ENCODE assay signal across 12 mouse cellular contexts in genomic region chr2:130499546-130499945, GRCm38 (mm10). TPM values are rescaled to one million over a fixed set of nuclear protein-coding genes. Genes with fewer than 3 reads are reported as not detected.
DNase-seq lines count a peak whose midpoint lies in the region; ATAC-seq lines count a peak whose summit lies in the region.
"Had no signal": no experiment of that assay in that cellular context is flagged by ENCODE, and none has a peak within 500 bp of the region (broad histone marks: within the 10 kb centered on the region; RNA-seq: fewer than 3 reads in every experiment).

No protein-coding gene starts in this region.

- H3K9me3 ChIP-seq in kidney, embryonic 15.5 days (replicated peaks), result no peaks in the 10 kb centered on the region
- H3K9me3 ChIP-seq: heart, embryonic 10.5 days; hindbrain, embryonic 12.5 days; limb, embryonic 12.5 days had no signal

- H3K4me2 ChIP-seq in kidney, embryonic 15.5 days, result no peak overlapping the region
- H3K4me2 ChIP-seq: hindbrain, embryonic 12.5 days; limb, embryonic 12.5 days had no signal

- 35% methylated on average over 3 of the region's 3 CpGs for WGBS in kidney, embryonic 15.5 days

- no peak overlapping the region for H3K27ac ChIP-seq in kidney, embryonic 15.5 days
- H3K27ac ChIP-seq: heart, embryonic 10.5 days; hindbrain, embryonic 12.5 days; limb, embryonic 12.5 days had no signal

- no peak for ATAC-seq in kidney, embryonic 15.5 days (replicated peaks; ENCODE audit: low FRiP score)

- peaks cover 8% of the 10 kb centered on the region for H3K4me1 ChIP-seq in kidney, embryonic 15.5 days
- H3K4me1 ChIP-seq: limb, embryonic 12.5 days had no signal

- no peak overlapping the region for H3K4me3 ChIP-seq in kidney, embryonic 15.5 days (replicated peaks)
- H3K4me3 ChIP-seq: heart, embryonic 10.5 days; hindbrain, embryonic 12.5 days; limb, embryonic 12.5 days; myocyte had no signal

- peak; percentile 24 to 30 for DNase-seq in kidney, adult 8-10 months
- peak; percentile 23 for DNase-seq in urinary bladder, postnatal 14 days (ENCODE audit: low spot score)
- DNase-seq in urinary bladder, adult 2 months (ENCODE audit: low spot score), result no peak
- DNase-seq in forelimb bud, embryonic 11.5 days (ENCODE audit: low read depth, low spot score), result peak; percentile 9
- DNase-seq in gastrocnemius, adult 18-20 months (ENCODE audit: low spot score), result no peak
- DNase-seq in neural tube, embryonic 10.5 days (ENCODE audit: extremely low spot score, low spot score), result no peak
- DNase-seq: cerebellum, postnatal 36 days had no signal

- H3K27me3 ChIP-seq in kidney, embryonic 15.5 days, result no peaks in the 10 kb centered on the region
- H3K27me3 ChIP-seq: hindbrain, embryonic 12.5 days; limb, embryonic 12.5 days had no signal

- H3K9ac ChIP-seq in kidney, embryonic 15.5 days, result no peak overlapping the region
- H3K9ac ChIP-seq: hindbrain, embryonic 12.5 days; limb, embryonic 12.5 days had no signal

- H3K36me3 ChIP-seq in kidney, embryonic 15.5 days, result peaks cover 7% of the 10 kb centered on the region
- H3K36me3 ChIP-seq: hindbrain, embryonic 12.5 days had no signal

RNA-seq across cellular contexts. Expression of gene Ptpra, which starts 49.5 kb away (rescaled TPM):
- polyA plus RNA-seq in kidney, embryonic 15.5 days (2015; fragmentation: Nextera tagmentation; extraction: Ambion mirVana), result 87.9 and 92.2 TPM in 2 replicates
- polyA plus RNA-seq in urinary bladder, adult 2 months (2012; rRNA removed), result 88.9 and 90.1 TPM in 2 replicates
- 10 to 100 TPM; 14.8 to 18.9 TPM for total RNA-seq in gastrocnemius, adult 18-20 months (2021)

Comparison
In these comparisons a context has a peak if more than half of its experiments do, and no peak if none do; other contexts are left out.
1. DNase-seq: peak in kidney, adult 8-10 months (2 of 2), urinary bladder, postnatal 14 days (single experiment) and forelimb bud, embryonic 11.5 days (single experiment); none in urinary bladder, adult 2 months (single experiment), gastrocnemius, adult 18-20 months (single experiment) and neural tube, embryonic 10.5 days (single experiment).